Mouse (Mus musculus) T-cell, adult 66 days (primary cell): Measurements from ENCODE around the gene Rtl1. TPM values are rescaled to one million over a fixed set of nuclear protein-coding genes. Genes with fewer than 3 reads are reported as not detected.

Source experiments
- total RNA-seq, 2 experiments: library from RNA; stranded (reverse); gene quantifications; 3 replicates in 1 of 2; 4 replicates in 1 of 2; pipeline ENCODE4 v1.2.4; 2023

Rtl1 gene
- not detected for total RNA-seq

GRCm38 (mm10) chr12:109600230-109600629, at the start of gene Rtl1:
Gene Rtl1 (minus strand): TSS chr12:109600330.

Other genes with a start within 250 kb of the Rtl1 start
- not detected for gene Dlk1, start 147.5 kb downstream of the Rtl1 start, total RNA-seq